Mouse (Mus musculus) liver, embryonic 16.5 days (tissue): ENCODE data around the gene Thtpa. TPM values are rescaled to one million over a fixed set of nuclear protein-coding genes. Genes with fewer than 3 reads are reported as not detected.

Source experiments
- ATAC-seq: fragments of 200-750 bp; cut with Nextera tagmentation; 2 replicates; pipeline ENCODE4 v1.8.0; 2017; ENCODE audit warnings: low read depth, mild to moderate bottlenecking, moderate number of reproducible peaks, moderate library complexity
- H3K27ac ChIP-seq: fragments of 300-500 bp; sonication (generic); 2 replicates; pipeline ENCODE4 v1.5.1; 2014; ENCODE audit warnings: mild to moderate bottlenecking, low read length
- H3K27me3 ChIP-seq: fragments of 300-500 bp; sonication (generic); 2 replicates; pipeline ENCODE4 v1.6.1; 2014; ENCODE audit warnings: low read depth, low read length, mixed read lengths; ENCODE audit not compliant: control insufficient read depth, insufficient read depth
- H3K36me3 ChIP-seq: fragments of 300-500 bp; sonication (generic); 2 replicates; pipeline ENCODE4 v1.6.1; 2014; ENCODE audit warnings: mild to moderate bottlenecking; ENCODE audit not compliant: control insufficient read depth, insufficient read depth
- H3K4me1 ChIP-seq: fragments of 300-500 bp; sonication (generic); 2 replicates; pipeline ENCODE4 v1.6.1; 2014; ENCODE audit warnings: low read depth, low read length, mixed read lengths; ENCODE audit not compliant: control insufficient read depth
- H3K4me2 ChIP-seq: fragments of 300-500 bp; sonication (generic); 2 replicates; pipeline ENCODE4 v1.6.1; 2014; ENCODE audit warnings: low read depth, low read length, mixed read lengths
- H3K4me3 ChIP-seq: fragments of 300-500 bp; sonication (generic); 2 replicates; pipeline ENCODE4 v1.5.1; 2014; ENCODE audit warnings: low read depth, mild to moderate bottlenecking, low read length
- H3K9ac ChIP-seq: fragments of 300-500 bp; sonication (generic); 2 replicates; pipeline ENCODE4 v1.6.1; 2014; ENCODE audit warnings: low read depth, low read length
- H3K9me3 ChIP-seq: fragments of 300-500 bp; sonication (generic); replicated peaks from 2 replicates; pipeline ENCODE4 v1.6.1; 2016; ENCODE audit warnings: low read length; ENCODE audit not compliant: control insufficient read depth
- WGBS: fragments of 180-500 bp; shearing (Covaris S2); extraction: QIAGEN DNeasy Blood & Tissue Kit; methylation state at CpG from one replicate; pipeline ENCODE4 v1.1.7; 2014; ENCODE audit not compliant: insufficient replicate concordance; 5-methylcytosine and 5-hydroxymethylcytosine counted together
- polyA plus RNA-seq: library from polyadenylated mRNA; unstranded; fragments of >200 nt; fragmentation: Nextera tagmentation; extraction: Ambion mirVana; gene quantifications from 2 replicates; pipeline ENCODE4 v1.2.1, GENCODE M21; 2015

Gene Thtpa
- polyA plus RNA-seq, 1 experiment from 2014 or later: 5.1 TPM

- Histone ChIP-seq H3K4me2 (peak overlapping the region; percentile 97; the same call in 1 of the 2 replicates), H3K4me3 (no peak overlapping the region), H3K27me3 (peaks cover 22% of the 10 kb centered on the region), H3K4me1 (peaks cover 15% of the 10 kb centered on the region), H3K27ac (no peak overlapping the region), H3K9me3 (no peaks in the 10 kb centered on the region), H3K9ac (no peak overlapping the region; the same call in 1 of the 2 replicates), H3K36me3 (peaks cover 6% of the 10 kb centered on the region)
- ATAC-seq: no peak
- WGBS: 64% methylated on average over 8 of the region's 8 CpGs
These were observed 12.4 kb downstream of the Thtpa start for GRCm38 (mm10) chr14:55106990-55107389.

- Histone ChIP-seq H3K27ac (no peak overlapping the region), H3K27me3 (peaks cover 29% of the 10 kb centered on the region), H3K4me3 (no peak overlapping the region), H3K9ac (no peak overlapping the region), H3K36me3 (no peaks in the 10 kb centered on the region), H3K4me2 (no peak overlapping the region), H3K9me3 (no peaks in the 10 kb centered on the region), H3K4me1 (peaks cover 15% of the 10 kb centered on the region)
- 19% methylated on average over 9 of the region's 9 CpGs for WGBS
- ATAC-seq: no peak
These were observed 13.8 kb downstream of the Thtpa start for GRCm38 (mm10) chr14:55108202-55108870.

DNA sequence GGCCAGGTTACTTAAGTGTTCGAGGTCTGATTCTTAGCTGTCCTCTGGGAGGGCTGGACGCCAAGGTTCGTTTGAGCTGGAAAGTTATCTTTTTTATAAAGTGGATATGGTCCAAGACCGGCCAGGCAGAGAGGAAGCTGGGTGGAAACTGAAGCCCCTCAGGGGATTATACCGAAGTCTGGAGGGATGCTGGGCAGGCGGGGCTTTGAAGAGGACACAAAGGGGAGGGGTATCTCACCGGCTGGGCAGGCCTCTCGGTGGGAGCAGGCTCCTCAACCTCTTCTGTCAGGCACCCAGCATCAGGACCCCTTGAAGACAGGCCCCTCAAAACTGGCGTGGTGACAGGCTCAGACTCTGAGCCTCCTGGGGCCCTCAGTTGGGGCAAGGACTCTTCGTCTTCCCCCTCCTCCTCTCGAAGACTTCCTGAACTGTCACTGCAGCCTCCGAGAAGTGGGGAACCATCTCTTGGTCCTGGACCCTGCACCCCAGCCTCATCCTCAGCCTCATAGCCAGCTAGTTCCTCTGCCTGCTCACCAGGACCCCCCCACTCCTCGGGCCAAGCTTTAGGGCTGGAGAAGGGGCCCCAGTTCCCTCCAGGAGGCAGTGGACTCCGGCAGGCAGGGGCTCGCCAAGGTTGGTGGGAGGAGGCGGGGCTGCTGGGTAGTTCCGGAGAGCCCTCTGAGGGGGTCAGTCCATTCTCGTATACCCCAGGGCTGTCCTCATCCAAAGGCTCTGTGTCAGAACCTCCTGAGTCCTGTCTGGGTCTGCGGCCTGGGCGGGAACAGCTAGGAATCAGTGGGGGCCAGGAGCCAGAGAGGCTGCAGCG is 14.7 kb downstream of the Thtpa start:
- H3K27me3 ChIP-seq: peaks cover 39% of the 10 kb centered on the region
- no peaks in the 10 kb centered on the region for H3K9me3 ChIP-seq
- ATAC-seq: no peak
- no peak overlapping the region for H3K27ac ChIP-seq
- H3K36me3 ChIP-seq: no peaks in the 10 kb centered on the region
- H3K4me3 ChIP-seq: no peak overlapping the region
- no peak overlapping the region for H3K4me2 ChIP-seq
- 16% methylated on average over 21 of the region's 21 CpGs for WGBS
- peaks cover 15% of the 10 kb centered on the region for H3K4me1 ChIP-seq
- H3K9ac ChIP-seq: no peak overlapping the region

GRCm38 (mm10) chr14:55110076-55110475 is 15.5 kb downstream of the Thtpa start:
- Histone ChIP-seq H3K9ac (no peak overlapping the region), H3K27me3 (peaks cover 47% of the 10 kb centered on the region), H3K4me2 (no peak overlapping the region), H3K4me3 (no peak overlapping the region), H3K36me3 (no peaks in the 10 kb centered on the region), H3K4me1 (peaks cover 17% of the 10 kb centered on the region), H3K27ac (no peak overlapping the region), H3K9me3 (no peaks in the 10 kb centered on the region)
- 27% methylated on average over 9 of the region's 9 CpGs for WGBS
- no peak for ATAC-seq

- Histone ChIP-seq H3K9ac (no peak overlapping the region), H3K4me2 (no peak overlapping the region), H3K36me3 (no peaks in the 10 kb centered on the region), H3K4me3 (no peak overlapping the region), H3K9me3 (no peaks in the 10 kb centered on the region), H3K27me3 (peaks cover 63% of the 10 kb centered on the region), H3K27ac (no peak overlapping the region), H3K4me1 (peaks cover 5% of the 10 kb centered on the region)
- no peak for ATAC-seq
- WGBS: 49% methylated on average over 2 of the region's 2 CpGs
These were observed 17.1 kb downstream of the Thtpa start for GRCm38 (mm10) chr14:55111720-55112119.

DNA sequence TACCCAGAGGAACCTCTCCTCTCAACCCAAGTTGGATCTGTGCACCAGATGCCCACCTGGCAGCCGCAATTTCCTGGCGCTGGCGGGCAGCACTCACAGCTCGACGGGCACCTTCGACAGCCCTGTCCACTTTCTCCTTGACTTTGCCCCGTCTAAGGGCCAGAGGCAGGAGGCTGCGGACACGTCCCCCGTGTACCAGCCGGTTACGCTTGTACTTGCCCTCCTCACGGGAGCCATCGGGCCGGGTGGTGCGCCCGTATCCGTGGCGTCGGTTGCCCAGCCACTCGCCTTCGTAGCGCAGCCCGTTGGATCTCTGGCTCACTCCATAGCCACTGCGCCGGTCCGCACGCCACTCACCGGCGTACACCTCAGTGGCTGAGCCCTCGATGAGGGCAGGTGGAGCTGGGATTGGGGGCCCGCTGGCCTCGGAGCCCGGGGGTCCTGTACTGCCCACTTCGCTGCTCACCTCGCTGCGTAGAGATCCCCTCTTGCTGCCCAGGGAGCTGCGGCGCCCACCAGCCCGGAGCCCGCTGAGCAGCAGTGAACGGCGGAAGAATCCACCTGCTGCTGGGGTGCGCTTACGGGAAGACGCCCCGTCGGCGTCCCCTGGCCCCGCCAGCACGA is 18.9 kb downstream of the Thtpa start:
- WGBS: 62% methylated on average over 51 of the region's 51 CpGs
- no peak for ATAC-seq
- Histone ChIP-seq H3K4me3 (no peak overlapping the region), H3K9me3 (no peaks in the 10 kb centered on the region), H3K27ac (no peak overlapping the region), H3K27me3 (peaks cover 74% of the 10 kb centered on the region), H3K9ac (no peak overlapping the region), H3K36me3 (no peaks in the 10 kb centered on the region), H3K4me1 (peaks cover 3% of the 10 kb centered on the region), H3K4me2 (no peak overlapping the region)

- 6% methylated on average over 26 of the region's 26 CpGs for WGBS
- H3K4me2 ChIP-seq: peak overlapping the region; percentile 65; the same call in 1 of the 2 replicates
- peaks cover 3% of the 10 kb centered on the region for H3K4me1 ChIP-seq
- no peak overlapping the region for H3K27ac ChIP-seq
- H3K27me3 ChIP-seq: peaks cover 71% of the 10 kb centered on the region
- H3K9me3 ChIP-seq: no peaks in the 10 kb centered on the region
- peak overlapping the region; percentile 45 for H3K4me3 ChIP-seq
- no peaks in the 10 kb centered on the region for H3K36me3 ChIP-seq
- ATAC-seq: no peak
- H3K9ac ChIP-seq: no peak overlapping the region
These were observed 19.5 kb downstream of the Thtpa start for GRCm38 (mm10) chr14:55113975-55114645.

GRCm38 (mm10) chr14:55114759-55115701 is 20.4 kb downstream of the Thtpa start:
- no peak for ATAC-seq

More at GRCm38 (mm10) chr14:55114759-55115701, 20.4 kb downstream of the Thtpa start:
- WGBS: 1% methylated on average over 76 of the region's 78 CpGs
- Histone ChIP-seq H3K9ac (no peak overlapping the region), H3K4me3 (peak overlapping the region; percentile 45), H3K9me3 (no peaks in the 10 kb centered on the region), H3K36me3 (no peaks in the 10 kb centered on the region), H3K4me1 (peaks cover 3% of the 10 kb centered on the region), H3K4me2 (peak overlapping the region; percentile 65), H3K27me3 (peaks cover 62% of the 10 kb centered on the region), H3K27ac (no peak overlapping the region)
